Mouse (Mus musculus): Measurements from ENCODE around the gene Hmg20a. TPM values are rescaled to one million over a fixed set of nuclear protein-coding genes. Genes with fewer than 3 reads are reported as not detected.

The Hmg20a gene
- total and polyA plus RNA-seq, 2 experiments = 6.6 to 6.8 TPM

- Histone ChIP-seq H3K9ac (ENCODE audit: low read depth, low read length) (no peak overlapping the region), H3K27ac (replicated peaks; ENCODE audit: insufficient read depth, low read depth, low read length) (peak overlapping the region; percentile 8), H3K4me1 (ENCODE audit: control insufficient read depth, insufficient read depth, low read length) (peaks cover 11% of the 10 kb centered on the region), H3K79me2 (ENCODE audit: control insufficient read depth, insufficient read depth, low read length) (no peaks in the 10 kb centered on the region), H3K36me3 (ENCODE audit: control insufficient read depth, insufficient read depth, low read length) (no peaks in the 10 kb centered on the region), H3K4me3 (ENCODE audit: insufficient read depth, low read depth, low read length) (no peak overlapping the region), H3K27me3 (ENCODE audit: control insufficient read depth, insufficient read depth, low read length) (no peaks in the 10 kb centered on the region)
- peak; percentile 58 for DNase-seq (ENCODE audit: extremely low read depth, low read depth, low spot score)
- TF ChIP-seq POLR2A (IDR thresholded peaks at IDR 0.05; ENCODE audit: extremely low read depth, insufficient read depth, low read length) = no peak
- no peak for TF ChIP-seq CTCF (IDR thresholded peaks at IDR 0.05; ENCODE audit: low read depth, low read length)
- WGBS = 23% methylated on average over 11 of the region's 11 CpGs
These were observed 90.5 kb downstream of the Hmg20a start for GRCm38 (mm10) chr9:56508835-56509451.

DNA sequence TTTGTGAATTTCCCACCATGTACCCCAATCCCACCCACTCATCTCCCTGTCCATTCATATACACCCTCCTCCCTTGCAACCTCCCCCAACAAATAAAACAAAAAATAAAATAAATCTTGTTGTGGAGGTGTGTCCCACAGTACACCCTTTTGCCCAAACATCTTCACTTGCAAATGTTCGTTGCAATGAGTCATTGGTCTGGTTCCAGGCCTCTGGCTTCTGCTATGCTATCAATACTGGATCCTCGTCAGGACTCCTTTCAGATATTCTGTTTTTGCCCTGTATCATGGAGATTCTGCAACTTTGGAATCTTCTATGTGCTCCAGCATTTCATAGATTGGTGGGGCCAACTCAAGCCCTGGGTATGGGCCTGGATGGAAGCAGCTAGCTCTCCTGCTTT, 91.9 kb downstream of the Hmg20a start:
- no peaks in the 10 kb centered on the region for H3K27me3 ChIP-seq (ENCODE audit: control insufficient read depth, insufficient read depth, low read length)
- H3K27ac ChIP-seq (replicated peaks; ENCODE audit: insufficient read depth, low read depth, low read length) = no peak overlapping the region
- H3K79me2 ChIP-seq (ENCODE audit: control insufficient read depth, insufficient read depth, low read length) = no peaks in the 10 kb centered on the region
- H3K4me1 ChIP-seq (ENCODE audit: control insufficient read depth, insufficient read depth, low read length) = peaks cover 10% of the 10 kb centered on the region
- no peak for DNase-seq (ENCODE audit: extremely low read depth, low read depth, low spot score)
- H3K36me3 ChIP-seq (ENCODE audit: control insufficient read depth, insufficient read depth, low read length) = no peaks in the 10 kb centered on the region
- H3K4me3 ChIP-seq (ENCODE audit: insufficient read depth, low read depth, low read length) = no peak overlapping the region
- TF ChIP-seq POLR2A (IDR thresholded peaks at IDR 0.05; ENCODE audit: extremely low read depth, insufficient read depth, low read length) = no peak
- TF ChIP-seq CTCF (IDR thresholded peaks at IDR 0.05; ENCODE audit: low read depth, low read length) = no peak
- H3K9ac ChIP-seq (ENCODE audit: low read depth, low read length) = no peak overlapping the region
- WGBS = 77% methylated on average over 2 of the region's 2 CpGs

GRCm38 (mm10) chr9:56512486-56512885, 94.1 kb downstream of the Hmg20a start:
- H3K4me1 ChIP-seq (ENCODE audit: control insufficient read depth, insufficient read depth, low read length) = peaks cover 10% of the 10 kb centered on the region
- H3K4me3 ChIP-seq (ENCODE audit: insufficient read depth, low read depth, low read length) = no peak overlapping the region
- DNase-seq (ENCODE audit: extremely low read depth, low read depth, low spot score) = no peak
- H3K36me3 ChIP-seq (ENCODE audit: control insufficient read depth, insufficient read depth, low read length) = no peaks in the 10 kb centered on the region
- no peaks in the 10 kb centered on the region for H3K27me3 ChIP-seq (ENCODE audit: control insufficient read depth, insufficient read depth, low read length)
- no peaks in the 10 kb centered on the region for H3K79me2 ChIP-seq (ENCODE audit: control insufficient read depth, insufficient read depth, low read length)
- no peak overlapping the region for H3K27ac ChIP-seq (replicated peaks; ENCODE audit: insufficient read depth, low read depth, low read length)
- 85% methylated on average over 4 of the region's 4 CpGs for WGBS
- no peak for TF ChIP-seq CTCF (IDR thresholded peaks at IDR 0.05; ENCODE audit: low read depth, low read length)
- no peak for TF ChIP-seq POLR2A (IDR thresholded peaks at IDR 0.05; ENCODE audit: extremely low read depth, insufficient read depth, low read length)
- H3K9ac ChIP-seq (ENCODE audit: low read depth, low read length) = no peak overlapping the region

DNA sequence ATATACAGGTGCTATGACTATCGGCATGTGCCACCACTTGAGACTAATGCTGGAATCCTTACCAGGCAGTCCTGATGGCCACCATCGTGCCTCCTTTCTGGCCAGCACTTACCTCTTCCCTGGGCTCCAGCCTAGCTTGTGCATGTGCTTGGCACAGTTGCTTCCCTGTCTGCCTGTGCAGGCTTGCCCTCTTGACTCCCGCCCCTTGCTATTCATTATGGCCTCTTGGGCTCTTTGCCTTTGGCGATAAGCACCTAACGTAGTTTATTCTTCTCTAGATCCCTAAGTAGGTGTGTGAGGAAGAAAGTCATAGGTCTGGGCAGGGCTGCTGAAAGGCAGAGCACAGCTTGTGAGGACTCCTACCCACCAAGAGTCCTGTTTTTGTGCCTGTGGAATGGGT, 96.7 kb downstream of the Hmg20a start:
- no peak overlapping the region for H3K4me3 ChIP-seq (ENCODE audit: insufficient read depth, low read depth, low read length)
- H3K4me1 ChIP-seq (ENCODE audit: control insufficient read depth, insufficient read depth, low read length) = peaks cover 4% of the 10 kb centered on the region; the same call in 1 of the 2 replicates
- WGBS = 89% methylated on average over 5 of the region's 5 CpGs
- no peaks in the 10 kb centered on the region for H3K36me3 ChIP-seq (ENCODE audit: control insufficient read depth, insufficient read depth, low read length)
- TF ChIP-seq CTCF (IDR thresholded peaks at IDR 0.05; ENCODE audit: low read depth, low read length) (no peak), POLR2A (IDR thresholded peaks at IDR 0.05; ENCODE audit: extremely low read depth, insufficient read depth, low read length) (no peak)
- no peak overlapping the region for H3K9ac ChIP-seq (ENCODE audit: low read depth, low read length)
- H3K79me2 ChIP-seq (ENCODE audit: control insufficient read depth, insufficient read depth, low read length) = no peaks in the 10 kb centered on the region
- H3K27me3 ChIP-seq (ENCODE audit: control insufficient read depth, insufficient read depth, low read length) = no peaks in the 10 kb centered on the region
- H3K27ac ChIP-seq (replicated peaks; ENCODE audit: insufficient read depth, low read depth, low read length) = no peak overlapping the region
- DNase-seq (ENCODE audit: extremely low read depth, low read depth, low spot score) = no peak

- whole genome bisulfite sequencing = 79% methylated on average over 3 of the region's 3 CpGs
- Histone ChIP-seq H3K36me3 (ENCODE audit: control insufficient read depth, insufficient read depth, low read length) (no peaks in the 10 kb centered on the region), H3K27ac (replicated peaks; ENCODE audit: insufficient read depth, low read depth, low read length) (0 out of 2 replicates have a peak overlapping the region, but pooled peaks have one; percentile 15), H3K4me1 (ENCODE audit: control insufficient read depth, insufficient read depth, low read length) (peaks cover 4% of the 10 kb centered on the region; the same call in 1 of the 2 replicates), H3K4me3 (ENCODE audit: insufficient read depth, low read depth, low read length) (no peak overlapping the region), H3K79me2 (ENCODE audit: control insufficient read depth, insufficient read depth, low read length) (no peaks in the 10 kb centered on the region), H3K27me3 (ENCODE audit: control insufficient read depth, insufficient read depth, low read length) (no peaks in the 10 kb centered on the region), H3K9ac (ENCODE audit: low read depth, low read length) (no peak overlapping the region)
- DNase-seq (ENCODE audit: extremely low read depth, low read depth, low spot score) = no peak
- TF ChIP-seq POLR2A (IDR thresholded peaks at IDR 0.05; ENCODE audit: extremely low read depth, insufficient read depth, low read length) (no peak), CTCF (IDR thresholded peaks at IDR 0.05; ENCODE audit: low read depth, low read length) (no peak)
These were observed 97.8 kb downstream of the Hmg20a start for GRCm38 (mm10) chr9:56516219-56516618.

DNA sequence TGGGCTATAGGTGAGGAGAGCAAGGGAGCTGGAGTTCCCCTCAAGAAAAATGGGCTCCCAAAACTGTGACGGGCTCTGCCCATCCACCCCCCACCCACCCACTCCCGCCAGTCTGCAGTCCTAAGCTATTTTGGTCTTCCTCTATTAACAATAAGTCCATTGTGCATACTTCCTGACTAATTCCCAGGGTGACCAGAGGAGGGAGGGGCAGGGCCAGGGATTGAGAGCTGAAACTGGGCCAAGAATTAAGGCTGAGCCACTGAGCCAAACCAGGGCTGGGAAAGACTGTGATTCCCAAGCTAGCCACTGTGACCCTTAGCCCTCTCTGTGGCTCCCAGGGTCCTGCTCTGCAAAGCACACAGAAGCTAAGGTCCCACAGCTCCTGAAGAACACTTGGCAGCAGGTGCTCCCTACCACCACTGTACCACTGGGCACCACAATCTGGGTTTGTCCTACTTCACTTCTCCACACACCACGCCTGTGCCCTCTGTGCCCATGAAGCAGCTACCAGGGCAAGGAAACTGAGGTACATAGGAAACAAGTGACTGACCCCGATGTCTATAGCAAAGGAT, 98.4 kb downstream of the Hmg20a start:
- Histone ChIP-seq H3K4me3 (ENCODE audit: insufficient read depth, low read depth, low read length) (no peak overlapping the region), H3K27ac (replicated peaks; ENCODE audit: insufficient read depth, low read depth, low read length) (peak overlapping the region; percentile 13; the same call in 1 of the 2 replicates), H3K4me1 (ENCODE audit: control insufficient read depth, insufficient read depth, low read length) (peaks cover 4% of the 10 kb centered on the region; the same call in 1 of the 2 replicates), H3K79me2 (ENCODE audit: control insufficient read depth, insufficient read depth, low read length) (no peaks in the 10 kb centered on the region), H3K9ac (ENCODE audit: low read depth, low read length) (no peak overlapping the region; the same call in 1 of the 2 replicates), H3K27me3 (ENCODE audit: control insufficient read depth, insufficient read depth, low read length) (no peaks in the 10 kb centered on the region), H3K36me3 (ENCODE audit: control insufficient read depth, insufficient read depth, low read length) (no peaks in the 10 kb centered on the region)
- 77% methylated on average over 4 of the region's 4 CpGs for WGBS
- DNase-seq (ENCODE audit: extremely low read depth, low read depth, low spot score) = no peak
- TF ChIP-seq POLR2A (IDR thresholded peaks at IDR 0.05; ENCODE audit: extremely low read depth, insufficient read depth, low read length) (no peak), CTCF (IDR thresholded peaks at IDR 0.05; ENCODE audit: low read depth, low read length) (peak; percentile 33)

All from liver, adult 2 months (tissue).